Mouse (Mus musculus) hindbrain, embryonic 12.5 days (tissue): ENCODE results near the gene Gm28051. TPM values are rescaled to one million over a fixed set of nuclear protein-coding genes. Genes with fewer than 3 reads are reported as not detected.

Experiments used
- ATAC-seq: fragments of 200-750 bp; cut with Nextera tagmentation; 2 replicates; pipeline ENCODE4 v1.8.0; 2017; ENCODE audit warnings: moderate TSS enrichment; ENCODE audit not compliant: low FRiP score
- H3K27ac ChIP-seq: fragments of 300-500 bp; sonication (generic); 2 replicates; pipeline ENCODE4 v1.5.1; 2016; ENCODE audit warnings: mild to moderate bottlenecking
- H3K27me3 ChIP-seq: fragments of 300-500 bp; sonication (generic); 2 replicates; pipeline ENCODE4 v1.6.1; 2016; ENCODE audit warnings: mild to moderate bottlenecking
- H3K36me3 ChIP-seq: fragments of 300-500 bp; sonication (generic); 2 replicates; pipeline ENCODE4 v1.6.1; 2016; ENCODE audit warnings: mild to moderate bottlenecking
- H3K4me1 ChIP-seq: fragments of 300-500 bp; sonication (generic); 2 replicates; pipeline ENCODE4 v1.6.1; 2016
- H3K4me2 ChIP-seq: fragments of 300-500 bp; sonication (generic); replicated peaks from 2 replicates; pipeline ENCODE4 v1.6.1; 2016; ENCODE audit warnings: mild to moderate bottlenecking
- H3K4me3 ChIP-seq: fragments of 300-500 bp; sonication (generic); 2 replicates; pipeline ENCODE4 v1.5.1; 2016; ENCODE audit warnings: mild to moderate bottlenecking
- H3K9ac ChIP-seq: fragments of 300-500 bp; sonication (generic); 2 replicates; pipeline ENCODE4 v1.6.1; 2016; ENCODE audit warnings: mild to moderate bottlenecking, moderate library complexity
- H3K9me3 ChIP-seq: fragments of 300-500 bp; sonication (generic); replicated peaks from 2 replicates; pipeline ENCODE4 v1.6.1; 2016; ENCODE audit warnings: mild to moderate bottlenecking
- WGBS: fragments of 180-500 bp; shearing (Covaris S2); methylation state at CpG from one replicate; pipeline ENCODE4 v1.1.7; 2016; 5-methylcytosine and 5-hydroxymethylcytosine counted together
- polyA plus RNA-seq: library from polyadenylated mRNA; unstranded; fragments of >200 nt; fragmentation: Nextera tagmentation; extraction: Ambion mirVana; gene quantifications from 2 replicates; pipeline ENCODE4 v1.2.1, GENCODE M21; 2016

Gm28051 gene
- polyA plus RNA-seq, 1 experiment from 2014 or later: not detected

DNA sequence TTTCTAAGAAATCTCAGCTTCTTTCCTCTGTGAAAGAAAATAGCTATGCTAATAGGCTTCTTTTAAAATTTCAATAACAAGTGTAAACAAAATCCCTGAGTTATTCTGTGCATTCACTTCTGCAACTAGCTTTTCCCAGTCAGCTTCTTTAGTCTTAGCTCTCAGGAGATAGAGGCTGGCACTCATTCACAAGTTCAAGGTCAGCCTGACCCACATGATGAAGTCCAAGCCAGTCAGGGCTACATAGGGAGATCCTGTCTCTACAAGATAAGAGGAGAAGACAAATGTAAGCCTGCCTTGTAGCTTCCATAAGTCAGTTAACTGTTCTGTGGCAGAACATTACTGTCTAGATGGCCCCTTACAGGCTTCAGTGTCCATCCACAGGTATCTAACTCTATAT, 6.1 kb upstream of the Gm28051 start:
- no peak overlapping the region for H3K4me3 ChIP-seq
- H3K9me3 ChIP-seq: no peaks in the 10 kb centered on the region
- no peak overlapping the region for H3K9ac ChIP-seq
- no peak overlapping the region for H3K27ac ChIP-seq
- no peak overlapping the region for H3K4me2 ChIP-seq
- H3K27me3 ChIP-seq: no peaks in the 10 kb centered on the region
- H3K36me3 ChIP-seq: peaks cover 29% of the 10 kb centered on the region
- peaks cover 8% of the 10 kb centered on the region for H3K4me1 ChIP-seq
- no peak for ATAC-seq

DNA sequence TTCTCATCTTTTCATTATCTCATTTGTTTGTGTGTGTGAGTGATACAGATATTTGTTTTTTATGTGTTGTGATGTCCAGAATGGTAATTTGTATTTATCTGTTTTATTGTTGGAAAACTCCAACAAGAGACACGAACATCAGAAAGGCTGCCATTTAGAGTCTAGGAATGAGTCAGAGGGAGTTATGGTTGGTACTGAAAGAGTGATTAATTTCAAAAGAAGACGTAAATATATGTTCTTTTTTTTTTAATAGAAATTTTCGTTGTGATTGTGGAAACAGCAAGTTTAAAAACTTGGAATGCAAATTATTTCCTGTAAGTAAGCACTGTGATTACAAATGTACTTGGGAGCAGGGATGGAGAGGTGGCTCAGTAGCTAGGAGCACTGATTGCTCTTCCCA, 4.1 kb upstream of the Gm28051 start:
- no peak overlapping the region for H3K4me2 ChIP-seq
- H3K9ac ChIP-seq: no peak overlapping the region
- H3K36me3 ChIP-seq: peaks cover 15% of the 10 kb centered on the region
- peaks cover 14% of the 10 kb centered on the region for H3K4me1 ChIP-seq
- H3K27ac ChIP-seq: no peak overlapping the region
- ATAC-seq: no peak
- H3K9me3 ChIP-seq: no peaks in the 10 kb centered on the region
- H3K4me3 ChIP-seq: no peak overlapping the region
- WGBS: 95% methylated on average over 3 of the region's 3 CpGs
- H3K27me3 ChIP-seq: no peaks in the 10 kb centered on the region

DNA sequence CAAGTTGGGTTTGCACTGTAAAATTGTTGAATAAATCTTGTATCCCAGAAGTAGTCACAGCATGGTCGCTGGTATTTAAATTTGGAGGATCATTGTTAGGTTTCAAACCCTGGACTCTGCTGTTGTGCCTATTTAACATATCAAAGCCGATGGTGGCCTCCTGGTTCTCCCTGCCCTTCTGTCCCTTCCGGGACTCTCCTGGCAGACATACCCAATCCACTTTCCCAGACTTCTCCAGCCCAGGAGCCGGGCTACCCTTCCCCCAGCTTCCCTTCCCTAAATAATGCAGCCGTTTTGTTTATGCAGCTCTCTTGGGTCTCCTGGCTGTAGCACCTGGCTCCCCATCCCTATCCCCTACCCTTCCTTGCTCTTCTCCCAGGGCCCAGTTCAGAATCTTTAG, 1.4 kb upstream of the Gm28051 start:
- Histone ChIP-seq H3K4me2 (peak overlapping the region; percentile 77), H3K4me3 (peak overlapping the region; percentile 85)
- WGBS: 2% methylated on average over 5 of the region's 5 CpGs

DNA sequence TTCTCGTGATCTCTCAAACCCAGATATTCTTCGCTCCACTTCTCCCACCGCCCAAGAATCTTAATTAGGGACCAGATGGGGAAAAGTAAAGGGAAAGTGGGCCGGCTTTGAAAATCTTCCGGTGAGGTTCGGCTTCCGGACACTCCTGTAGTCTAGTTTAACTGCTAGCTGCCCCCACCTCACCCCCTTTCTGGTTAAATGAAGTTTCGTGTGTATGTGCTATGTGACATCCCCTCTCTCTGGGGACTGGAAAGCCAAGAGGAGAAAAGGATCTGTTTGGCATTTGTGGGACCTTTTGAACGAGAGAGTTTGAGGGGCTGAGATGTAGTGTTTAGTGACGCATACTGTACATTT, 815 bp upstream of the Gm28051 start, which contains the start of gene Gm20604:
Gene Gm20604, minus strand, starts transcription at position 270 of the 354 bp plus-strand sequence.
- peak within 1 kb of the TSS; percentile 86 for H3K9ac ChIP-seq
- H3K36me3 ChIP-seq: 0 out of 2 replicates have a peak, but pooled peaks cover 2% of the 10 kb centered on the region
- no peaks in the 10 kb centered on the region for H3K27me3 ChIP-seq
- peak within 1 kb of the TSS; percentile 92 for H3K27ac ChIP-seq
- H3K9me3 ChIP-seq: no peaks in the 10 kb centered on the region
- H3K4me1 ChIP-seq: peaks cover 17% of the 10 kb centered on the region
- under 1% methylated on average over 10 of the region's 10 CpGs for WGBS
- H3K4me3 ChIP-seq: peak within 1 kb of the TSS; percentile 85
- peak within 1 kb of the TSS; percentile 77 for H3K4me2 ChIP-seq
- no peak for ATAC-seq

More for the DNA sequence above, 1.4 kb upstream of the Gm28051 start:
- peaks cover 17% of the 10 kb centered on the region for H3K4me1 ChIP-seq
- no peaks in the 10 kb centered on the region for H3K36me3 ChIP-seq
- ATAC-seq: no peak
- no peaks in the 10 kb centered on the region for H3K27me3 ChIP-seq
- H3K9ac ChIP-seq: peak overlapping the region; percentile 86
- H3K27ac ChIP-seq: no peak overlapping the region
- H3K9me3 ChIP-seq: no peaks in the 10 kb centered on the region

DNA sequence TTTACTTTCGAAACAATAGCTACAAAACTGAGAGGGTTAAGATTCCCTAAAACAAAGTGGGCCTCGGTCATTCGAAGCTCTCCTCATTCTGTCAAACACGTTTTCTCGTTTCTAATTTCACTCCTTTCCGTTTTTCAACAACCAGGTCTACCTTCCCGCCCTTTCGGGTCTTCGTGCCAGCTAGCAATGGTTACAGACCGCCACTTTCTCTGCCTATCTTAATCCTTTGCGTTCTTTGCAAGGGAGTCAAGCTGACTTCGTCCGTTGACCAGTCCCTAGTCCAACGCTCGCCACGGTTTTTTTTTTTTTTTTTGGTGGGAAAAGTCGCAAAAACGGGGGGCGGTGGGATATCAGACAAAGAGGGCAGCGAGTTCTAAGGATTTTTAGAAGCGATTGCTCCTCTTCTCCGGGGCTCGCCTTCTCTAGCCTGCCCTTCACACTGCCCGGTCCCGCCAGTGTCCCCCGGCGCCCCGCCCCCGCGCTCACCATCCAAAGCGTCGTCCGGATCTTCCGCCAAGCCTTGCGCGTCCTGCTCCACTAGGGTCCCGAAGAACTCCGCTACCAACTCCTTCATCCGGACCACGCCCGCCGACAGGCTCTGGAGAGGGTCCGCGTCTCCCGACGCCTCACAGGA, 393 bp downstream of the Gm28051 start:
- H3K4me3 ChIP-seq: peak overlapping the region; percentile 85
- WGBS: 2% methylated on average over 46 of the region's 46 CpGs
- H3K9ac ChIP-seq: peak overlapping the region; percentile 75
- no peaks in the 10 kb centered on the region for H3K9me3 ChIP-seq
- H3K4me2 ChIP-seq: peak overlapping the region; percentile 74
- peak; percentile 90 for ATAC-seq
- 0 out of 2 replicates have a peak, but pooled peaks cover 2% of the 10 kb centered on the region for H3K36me3 ChIP-seq
- peaks cover 17% of the 10 kb centered on the region for H3K4me1 ChIP-seq
- no peaks in the 10 kb centered on the region for H3K27me3 ChIP-seq
- H3K27ac ChIP-seq: peak overlapping the region; percentile 92

DNA sequence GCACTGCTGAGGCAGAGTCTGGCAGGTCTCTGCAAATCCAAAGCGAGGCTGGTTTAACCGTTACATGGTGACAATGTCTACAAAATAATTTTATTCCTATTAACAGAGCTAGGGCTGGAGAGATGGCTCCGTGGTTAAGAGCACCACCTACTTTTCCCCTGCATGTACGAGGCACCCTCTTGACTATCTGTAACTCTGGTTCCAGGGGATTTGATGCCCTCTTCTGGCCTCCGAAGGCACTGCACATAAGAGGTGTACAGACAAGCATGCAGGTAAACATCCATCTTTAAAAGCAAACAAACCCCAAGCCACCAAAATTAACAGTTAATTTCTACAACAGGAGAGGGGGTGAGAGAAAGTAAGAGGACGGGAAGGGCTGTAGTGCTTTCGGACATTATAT, 1.3 kb downstream of the Gm28051 start:
- Histone ChIP-seq H3K9me3 (no peaks in the 10 kb centered on the region), H3K36me3 (0 out of 2 replicates have a peak, but pooled peaks cover 2% of the 10 kb centered on the region), H3K4me3 (peak overlapping the region; percentile 85), H3K27me3 (no peaks in the 10 kb centered on the region), H3K4me1 (peaks cover 17% of the 10 kb centered on the region), H3K27ac (no peak overlapping the region), H3K4me2 (peak overlapping the region; percentile 74), H3K9ac (no peak overlapping the region)
- ATAC-seq: no peak
- WGBS: 88% methylated on average over 7 of the region's 7 CpGs

DNA sequence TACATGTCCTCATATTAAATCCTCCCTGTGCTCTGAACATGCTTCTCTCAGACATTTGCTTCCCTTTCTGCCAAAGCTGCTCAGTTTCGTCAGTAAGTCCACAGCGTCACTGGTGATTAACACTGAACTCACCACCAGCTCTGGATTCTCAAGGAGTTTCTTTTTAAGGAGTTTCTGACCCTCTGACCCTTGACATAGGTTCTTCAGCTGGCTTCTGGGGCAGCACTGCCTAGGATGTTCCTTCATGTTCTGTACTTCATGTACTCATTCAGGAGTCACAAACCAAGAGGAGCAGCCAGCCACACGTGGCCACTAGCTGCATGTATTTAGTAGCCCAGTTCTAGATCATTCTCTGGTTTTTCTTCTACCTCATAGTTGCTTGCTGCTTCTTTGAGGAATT, 9.3 kb downstream of the Gm28051 start:
- peaks cover 11% of the 10 kb centered on the region for H3K4me1 ChIP-seq
- H3K27ac ChIP-seq: no peak overlapping the region
- H3K27me3 ChIP-seq: no peaks in the 10 kb centered on the region
- H3K36me3 ChIP-seq: peaks cover 8% of the 10 kb centered on the region; the same call in 1 of the 2 replicates
- no peak overlapping the region for H3K4me3 ChIP-seq
- no peak overlapping the region for H3K4me2 ChIP-seq
- no peak for ATAC-seq
- H3K9ac ChIP-seq: no peak overlapping the region
- WGBS: 88% methylated on average over 3 of the region's 3 CpGs
- H3K9me3 ChIP-seq: no peaks in the 10 kb centered on the region

DNA sequence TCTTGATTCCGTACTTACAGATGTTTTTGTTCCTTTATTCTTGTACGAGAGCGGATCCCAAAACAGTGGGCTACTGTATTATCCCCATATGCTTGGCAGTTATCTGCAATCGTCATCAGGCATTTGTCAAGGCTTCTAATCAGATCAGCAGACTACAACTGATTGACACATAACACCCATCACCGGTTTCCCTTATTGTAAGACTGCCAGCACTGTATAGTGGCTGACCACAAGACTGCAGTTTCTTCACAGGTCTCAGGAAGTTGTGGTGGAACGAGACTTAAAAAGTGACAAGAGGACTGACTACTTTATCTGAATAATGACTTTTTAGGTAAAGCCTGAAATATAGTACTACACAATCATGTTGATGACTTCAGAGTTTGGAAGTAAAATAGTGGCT, 12.7 kb downstream of the Gm28051 start:
- no peak for ATAC-seq
- WGBS: 68% methylated on average over 6 of the region's 6 CpGs
- Histone ChIP-seq H3K4me3 (peak overlapping the region; percentile 95; the same call in 1 of the 2 replicates), H3K4me1 (peaks cover 20% of the 10 kb centered on the region), H3K4me2 (peak overlapping the region; percentile 91), H3K27me3 (no peaks in the 10 kb centered on the region), H3K36me3 (peaks cover 8% of the 10 kb centered on the region; the same call in 1 of the 2 replicates), H3K9ac (no peak overlapping the region), H3K9me3 (no peaks in the 10 kb centered on the region), H3K27ac (no peak overlapping the region)

DNA sequence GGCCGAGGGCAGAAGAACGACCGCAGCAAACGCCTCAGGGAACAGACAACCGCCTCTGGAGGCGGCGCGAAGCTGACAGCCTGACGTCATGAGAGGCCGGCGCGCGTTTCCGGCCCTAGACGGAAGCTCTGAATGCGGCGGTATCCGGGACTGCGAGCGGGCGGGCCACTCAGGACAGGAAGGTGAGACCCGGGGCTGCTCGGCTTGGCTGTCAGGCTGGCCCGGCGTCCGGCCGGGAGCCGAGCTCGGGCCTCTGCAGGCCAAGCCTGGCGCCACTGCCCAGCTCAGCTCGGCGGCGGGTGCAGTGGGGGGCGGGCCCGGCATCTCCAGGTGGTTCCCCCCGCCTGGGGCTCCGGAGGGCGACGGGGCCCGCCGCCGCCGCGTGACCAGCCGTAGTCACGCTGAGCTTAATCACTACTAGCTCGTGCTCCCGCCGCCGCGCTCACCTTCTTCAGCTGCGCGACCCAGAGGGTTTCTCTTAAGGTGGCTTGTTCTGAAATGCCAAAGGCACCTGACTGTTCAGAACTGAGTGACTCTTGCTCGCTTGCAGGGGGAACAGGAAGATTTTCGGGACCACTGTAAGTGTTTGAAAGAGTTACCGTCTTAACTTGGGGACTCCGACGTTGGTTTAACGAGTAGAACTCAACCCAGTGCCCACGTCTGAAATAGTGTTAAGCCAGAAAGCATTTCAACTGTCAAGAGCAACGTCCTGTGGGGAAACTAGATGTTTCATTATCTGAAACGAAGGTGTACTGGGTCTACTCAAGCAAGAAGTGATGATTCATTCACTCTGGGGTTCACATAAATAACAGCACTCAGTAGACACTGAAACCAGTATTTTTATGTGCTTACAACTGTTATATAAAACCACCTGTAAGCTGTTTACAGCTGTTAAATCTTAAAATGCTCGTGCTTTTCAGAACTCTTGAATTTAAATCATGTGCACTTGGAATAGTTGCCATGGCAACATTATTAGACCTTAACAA, 13.7 kb downstream of the Gm28051 start, which contains the start of the genes Moap1 and Tmem251:
Gene Moap1, minus strand, starts transcription at position 73 of the 986 bp plus-strand sequence.
Gene Tmem251, plus strand, starts transcription at position 174 of the 986 bp plus-strand sequence.
- peak within 1 kb of the TSS; percentile 91 for H3K4me2 ChIP-seq
- peak within 1 kb of the TSS; percentile 95 for H3K4me3 ChIP-seq
- peaks cover 8% of the 10 kb centered on the region; the same call in 1 of the 2 replicates for H3K36me3 ChIP-seq
- no peaks in the 10 kb centered on the region for H3K27me3 ChIP-seq
- no peaks in the 10 kb centered on the region for H3K9me3 ChIP-seq
- under 1% methylated on average over 63 of the region's 63 CpGs for WGBS
- H3K9ac ChIP-seq: peak within 1 kb of the TSS; percentile 93
- peaks cover 20% of the 10 kb centered on the region for H3K4me1 ChIP-seq
- H3K27ac ChIP-seq: peak within 1 kb of the TSS; percentile 96
- peak; percentile 98 for ATAC-seq

DNA sequence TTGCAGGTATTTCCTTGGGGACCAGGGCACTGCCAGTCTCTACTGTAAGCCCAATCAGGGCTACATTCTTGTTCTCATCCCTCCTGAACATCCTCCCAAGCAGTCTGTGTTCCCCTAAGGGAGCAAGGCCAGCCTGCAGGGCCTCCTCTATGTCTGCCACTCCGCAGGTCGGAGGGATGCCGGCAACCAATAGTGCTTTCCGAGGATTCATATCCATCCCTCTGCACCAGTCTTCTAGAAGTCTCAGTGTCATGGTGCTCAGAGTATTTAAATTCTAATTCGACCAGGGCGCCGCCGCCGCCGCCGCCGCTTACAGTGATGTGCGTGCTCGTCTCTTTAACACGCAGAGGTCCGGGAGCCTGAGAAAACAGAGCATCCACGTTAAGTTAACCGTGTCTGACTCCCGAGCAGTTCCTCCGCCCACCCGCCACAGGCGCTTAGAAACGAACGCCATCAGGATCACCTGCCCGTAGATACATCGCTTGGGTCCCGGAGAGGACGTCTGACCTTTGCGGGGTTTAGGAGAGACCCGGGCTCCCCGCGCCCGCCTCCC, 14.5 kb downstream of the Gm28051 start:
- WGBS: under 1% methylated on average over 33 of the region's 33 CpGs
- Histone ChIP-seq H3K9ac (peak overlapping the region; percentile 93), H3K27me3 (no peaks in the 10 kb centered on the region), H3K4me2 (peak overlapping the region; percentile 91), H3K4me3 (peak overlapping the region; percentile 95), H3K4me1 (peaks cover 20% of the 10 kb centered on the region), H3K27ac (peak overlapping the region; percentile 96), H3K36me3 (peaks cover 4% of the 10 kb centered on the region; the same call in 1 of the 2 replicates), H3K9me3 (no peaks in the 10 kb centered on the region)
- peak; percentile 80 for ATAC-seq

DNA sequence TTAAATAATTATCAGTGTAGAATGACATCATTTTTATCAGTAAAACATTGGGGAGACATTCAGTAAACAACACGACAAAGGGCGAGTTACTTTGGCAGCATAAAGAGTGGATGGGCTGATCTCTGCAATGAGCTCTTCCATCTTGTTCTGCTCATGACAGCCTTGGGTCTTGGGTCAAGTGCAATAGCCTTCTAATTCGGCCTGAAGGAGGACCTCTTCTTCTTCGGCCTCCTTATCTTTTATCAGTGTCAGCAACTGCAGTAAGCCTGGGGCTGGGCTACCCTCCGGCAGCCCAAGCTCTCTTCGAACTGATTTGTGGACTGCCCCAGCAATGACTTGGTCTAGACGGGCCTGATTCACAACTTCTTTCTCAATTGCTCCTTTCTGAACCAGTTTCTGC, 15.5 kb downstream of the Gm28051 start:
- Histone ChIP-seq H3K4me1 (peaks cover 20% of the 10 kb centered on the region), H3K27me3 (no peaks in the 10 kb centered on the region), H3K9me3 (no peaks in the 10 kb centered on the region), H3K9ac (no peak overlapping the region), H3K4me2 (no peak overlapping the region; the same call in 1 of the 2 replicates), H3K36me3 (no peaks in the 10 kb centered on the region), H3K27ac (no peak overlapping the region), H3K4me3 (no peak overlapping the region)
- ATAC-seq: no peak
- WGBS: 87% methylated on average over 7 of the region's 7 CpGs

DNA sequence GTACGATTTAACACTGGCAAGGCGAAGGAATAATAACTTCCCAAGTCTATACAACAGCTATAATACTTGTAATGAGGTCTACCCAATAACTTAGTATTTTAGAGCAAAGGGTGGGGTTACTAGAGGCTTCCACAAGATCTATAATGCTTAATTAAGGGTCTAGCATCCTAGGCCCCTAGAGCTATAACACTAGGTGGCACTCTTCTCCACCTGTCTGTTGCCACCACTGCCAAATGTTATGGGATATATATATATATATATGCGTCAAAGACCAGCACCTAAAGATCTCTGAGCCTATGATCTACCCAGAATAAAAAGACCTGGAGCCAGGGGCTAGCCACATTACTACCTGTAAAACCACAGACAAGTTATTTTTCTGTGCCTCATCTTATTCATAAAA, 17.3 kb downstream of the Gm28051 start:
- H3K9ac ChIP-seq: no peak overlapping the region
- WGBS: 73% methylated on average over 3 of the region's 3 CpGs
- no peaks in the 10 kb centered on the region for H3K36me3 ChIP-seq
- no peaks in the 10 kb centered on the region for H3K27me3 ChIP-seq
- no peak for ATAC-seq
- peaks cover 20% of the 10 kb centered on the region for H3K4me1 ChIP-seq
- H3K9me3 ChIP-seq: no peaks in the 10 kb centered on the region
- H3K27ac ChIP-seq: no peak overlapping the region
- no peak overlapping the region for H3K4me3 ChIP-seq
- H3K4me2 ChIP-seq: no peak overlapping the region
